Mouse (Mus musculus) thymus, adult 18-20 months (tissue): ENCODE measurements at regions not wholly inside any gene's neighbourhood (a gene's known extent, or its start where the extent isn't known, plus 50 kb on each side); places are given as distances from the start of the nearest gene placed in this dataset.
"Not testable (repeated sequence)": the region's sequence is repeated elsewhere in the genome, so short reads cannot be mapped to it uniquely, and the experiment has no call there.

Experiments used
- DNase-seq, 2 experiments: peaks; one replicate each; pipeline ENCODE4 v3.0.0; 2022; ENCODE audit warnings: mixed read lengths in 2 of 2

DNA sequence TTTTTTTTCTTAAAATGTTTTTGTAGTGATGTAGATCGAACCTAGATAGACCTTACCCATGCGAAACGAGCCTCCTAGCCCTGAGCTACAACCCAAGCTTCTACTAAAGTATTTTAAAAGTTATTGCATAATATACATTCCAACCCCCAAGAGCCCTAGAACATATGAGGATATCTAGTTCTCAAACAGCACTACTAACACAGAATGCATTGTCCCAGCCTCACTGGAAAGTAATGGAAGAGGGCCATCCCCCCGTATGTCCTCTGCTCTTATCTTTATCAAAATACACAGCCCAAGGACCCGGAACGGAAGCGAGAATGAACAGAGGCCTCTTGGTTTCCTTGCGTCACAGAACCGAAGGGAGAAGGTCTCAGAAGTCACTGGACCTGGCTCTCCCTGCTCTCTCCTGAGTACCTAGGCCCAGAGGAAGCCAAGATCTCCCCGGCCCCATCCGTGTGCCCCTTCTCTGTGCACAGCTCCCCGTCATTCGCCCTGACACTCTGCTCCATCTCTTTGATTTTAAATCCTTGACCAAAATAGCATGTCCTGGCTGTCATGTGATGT is 165.0 kb upstream of the Pkdcc start:
- DNase-seq: no peak

DNA sequence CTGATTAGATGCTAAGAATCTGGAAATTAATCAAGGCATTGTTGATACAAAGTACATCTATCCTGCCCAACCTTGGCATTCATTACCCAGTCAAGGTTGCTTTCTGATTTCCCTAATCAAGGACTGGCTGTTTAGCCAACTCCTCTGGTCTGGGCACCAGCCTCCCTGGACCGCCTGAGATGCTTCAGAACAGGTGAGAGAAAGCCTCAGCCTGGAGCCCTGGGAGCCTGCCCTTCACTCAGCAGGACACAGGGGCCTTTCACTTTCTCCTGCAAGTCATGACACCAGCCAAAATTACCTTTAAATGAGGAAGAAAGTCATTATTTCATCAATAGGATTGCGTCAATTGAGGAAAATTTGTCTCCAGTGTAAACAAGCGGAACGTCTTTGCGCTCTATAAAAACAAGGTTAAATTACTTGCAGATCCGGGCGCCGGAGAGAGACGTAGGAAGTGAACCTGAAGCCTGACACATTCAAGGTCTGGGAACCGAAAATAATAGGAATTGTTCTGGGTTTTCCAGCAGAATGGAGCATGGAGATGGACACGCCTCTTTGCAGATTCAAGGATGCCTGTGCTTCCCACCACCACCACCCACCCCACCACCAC is 164.4 kb upstream of the Pkdcc start:
- no peak for DNase-seq

DNA sequence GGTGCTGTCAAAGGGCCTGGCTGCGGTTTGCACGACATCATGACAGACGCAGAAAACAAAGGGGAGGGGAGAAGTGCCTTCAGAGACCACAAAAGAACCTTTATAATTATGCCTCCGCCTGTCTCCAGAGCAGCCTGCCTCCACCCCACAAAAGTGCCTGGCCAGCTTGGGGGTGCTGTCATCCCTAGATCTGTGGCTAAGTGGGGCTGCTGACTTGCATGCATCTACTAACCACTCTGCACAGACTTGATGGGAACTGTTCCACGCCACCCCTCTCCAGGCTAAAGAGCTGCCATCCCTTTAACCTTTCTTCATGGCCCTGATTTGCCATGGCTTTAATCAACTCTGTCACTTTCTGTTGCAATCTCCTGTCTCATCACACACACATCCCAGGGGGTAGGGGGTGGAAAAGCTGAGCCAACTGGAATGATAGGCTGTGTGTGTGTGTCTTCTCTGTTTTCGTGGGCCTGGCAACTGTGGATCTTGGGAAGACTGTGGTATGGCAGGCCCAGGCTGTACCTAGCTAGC is 162.4 kb upstream of the Pkdcc start:
- no peak for DNase-seq

DNA sequence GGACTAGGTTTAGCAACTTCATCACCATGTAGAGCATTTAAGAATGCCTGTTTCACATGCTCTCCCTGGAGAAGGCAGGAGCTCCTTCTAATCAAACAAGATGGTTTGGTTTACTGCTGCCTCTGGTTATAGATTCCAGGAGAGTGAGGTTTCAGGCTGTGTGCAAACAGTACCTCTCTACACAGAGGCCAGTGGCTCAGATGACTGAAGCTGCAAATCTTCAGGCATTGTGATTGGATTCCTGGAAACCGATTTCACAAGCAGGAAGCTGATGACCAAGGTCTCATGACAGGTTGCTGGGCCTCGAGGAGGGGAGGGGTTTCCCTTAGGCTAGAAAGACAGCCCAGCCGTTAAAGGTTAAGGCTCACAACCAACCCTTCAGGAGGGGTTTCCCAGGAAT is 157.3 kb upstream of the Pkdcc start:
- DNase-seq: no peak

DNA sequence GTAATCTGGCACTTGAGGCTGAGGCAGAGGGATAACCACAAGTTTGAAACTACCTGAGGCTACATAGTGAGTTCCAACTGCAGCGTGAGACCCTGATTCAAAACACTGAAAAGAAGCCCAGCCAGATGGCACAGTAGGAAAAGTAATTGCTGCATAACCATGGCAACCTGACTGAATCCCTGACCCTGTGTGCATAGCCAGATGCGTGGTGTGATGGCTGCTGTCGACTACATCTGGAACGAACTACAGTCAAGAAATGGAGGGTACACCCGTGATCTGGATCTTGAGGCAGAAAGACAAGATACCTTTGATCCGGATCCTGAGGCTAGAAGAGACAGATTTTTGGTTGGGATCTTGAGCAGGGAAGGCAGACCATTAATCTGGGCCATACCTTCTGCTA is 153.2 kb upstream of the Pkdcc start:
- no peak for DNase-seq

DNA sequence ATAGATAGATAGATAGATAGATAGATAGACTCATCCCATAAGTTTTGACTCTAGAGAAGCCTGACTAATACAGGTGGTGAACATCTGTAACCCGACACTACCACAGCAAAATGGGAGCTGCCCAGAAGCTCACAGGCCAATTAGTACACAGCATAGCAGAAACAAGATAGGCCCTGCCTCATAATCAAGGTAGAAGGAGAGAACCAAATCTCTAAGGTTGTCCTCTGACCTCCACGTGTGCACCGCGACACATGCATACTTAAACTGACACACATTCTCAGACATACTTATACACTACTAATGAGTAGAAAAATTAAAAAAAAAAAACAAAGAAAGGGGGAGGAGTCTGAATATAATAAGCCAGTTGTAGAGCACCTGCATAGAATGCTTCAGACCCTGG is 151.2 kb upstream of the Pkdcc start:
- no peak for DNase-seq

DNA sequence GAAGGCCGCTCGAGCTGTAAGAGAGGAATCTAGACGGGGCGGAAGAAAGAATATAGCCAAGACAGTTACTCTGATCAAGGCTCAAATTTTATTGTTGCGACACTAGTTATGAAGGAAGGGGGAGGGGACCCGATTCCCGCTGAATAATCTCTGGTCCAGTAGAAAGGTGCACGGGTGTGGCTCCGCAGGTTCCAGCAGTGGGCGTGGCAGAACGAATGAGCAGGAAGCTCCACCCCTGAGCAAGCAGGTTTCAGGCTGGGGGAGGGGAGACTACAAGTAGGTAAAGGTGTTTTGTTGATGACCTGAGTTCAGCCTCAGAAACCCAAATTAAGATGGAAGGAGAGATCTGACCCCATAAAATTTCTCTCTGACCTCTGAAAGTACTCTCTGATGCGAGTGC is 150.7 kb upstream of the Pkdcc start:
- DNase-seq: not testable (repeated sequence)

DNA sequence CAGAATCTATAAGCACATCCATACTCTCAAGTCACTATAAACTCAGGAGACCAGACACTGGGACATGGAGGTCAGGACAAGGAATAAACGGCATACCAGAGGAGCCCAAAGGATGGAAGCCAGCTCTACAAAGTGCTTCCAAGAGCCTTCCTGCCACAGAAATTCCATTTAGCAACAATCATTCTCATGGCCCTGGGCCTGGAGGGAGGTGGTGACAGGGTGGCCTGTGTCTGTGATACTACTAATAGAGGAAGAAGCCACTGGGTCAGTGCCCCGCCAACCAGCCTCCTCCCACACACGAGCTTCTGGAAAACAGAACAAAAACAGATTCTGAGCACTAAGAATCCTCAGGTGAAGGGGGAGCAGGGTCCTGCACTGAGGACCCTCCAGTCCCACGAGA is 145.8 kb upstream of the Pkdcc start:
- no peak for DNase-seq

DNA sequence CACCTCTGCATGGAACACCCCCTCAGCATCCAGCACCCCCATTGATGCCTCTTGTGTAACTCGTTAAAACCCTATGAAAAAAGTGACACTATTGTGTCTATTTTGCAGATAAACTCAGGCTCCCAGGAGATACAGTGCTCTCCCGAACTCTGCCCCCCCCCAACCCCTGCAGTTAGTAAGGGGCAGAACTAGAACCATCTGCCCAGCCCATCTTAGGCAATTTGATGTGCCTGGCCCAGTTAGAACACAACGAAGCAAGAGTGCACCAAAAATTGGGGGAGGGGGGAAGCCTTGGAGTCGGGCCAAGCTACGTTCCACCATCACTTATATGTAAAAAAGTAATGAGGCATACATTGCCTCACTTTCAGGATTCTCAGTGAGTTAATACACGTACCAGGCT is 143.3 kb upstream of the Pkdcc start:
- no peak for DNase-seq

DNA sequence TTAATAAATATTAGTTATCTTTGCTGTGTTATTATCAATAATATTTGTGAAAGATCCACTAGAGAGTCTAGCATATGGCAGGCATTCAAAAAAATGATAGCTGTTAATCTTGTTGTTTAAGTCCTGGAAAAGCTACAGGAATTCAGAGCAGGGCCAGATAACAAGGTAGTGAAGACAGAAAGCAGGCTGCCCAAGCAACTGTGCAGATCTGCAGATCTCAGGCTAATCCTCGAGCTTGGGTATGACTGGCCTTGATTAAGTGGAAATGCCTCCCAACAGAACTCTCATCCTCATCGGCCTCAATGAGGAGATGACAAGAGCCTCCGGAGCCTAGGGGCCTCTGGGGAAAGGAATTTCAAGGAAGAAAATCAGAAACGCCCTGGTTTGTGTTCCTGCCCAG is 142.9 kb upstream of the Pkdcc start:
- DNase-seq: no peak

DNA sequence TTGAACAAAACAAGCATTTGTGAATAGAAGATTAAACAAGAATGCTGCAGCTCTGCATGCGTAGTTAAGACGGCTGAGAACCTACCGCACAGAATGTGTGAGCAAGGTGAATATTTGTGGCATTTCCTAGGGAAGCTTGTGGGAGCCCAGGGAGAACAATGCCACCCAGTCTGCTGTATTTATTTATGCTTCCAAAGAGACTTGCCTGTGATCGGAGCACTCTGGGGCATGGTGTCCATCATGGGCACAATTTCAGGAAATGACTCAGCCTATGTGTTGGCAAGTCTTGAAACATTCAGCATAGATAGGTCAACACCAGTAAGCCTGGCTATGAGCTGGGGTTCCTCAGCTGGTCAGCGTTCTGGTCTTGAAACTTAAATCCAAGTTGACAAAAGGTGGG is 140.2 kb upstream of the Pkdcc start:
- DNase-seq: no peak

DNA sequence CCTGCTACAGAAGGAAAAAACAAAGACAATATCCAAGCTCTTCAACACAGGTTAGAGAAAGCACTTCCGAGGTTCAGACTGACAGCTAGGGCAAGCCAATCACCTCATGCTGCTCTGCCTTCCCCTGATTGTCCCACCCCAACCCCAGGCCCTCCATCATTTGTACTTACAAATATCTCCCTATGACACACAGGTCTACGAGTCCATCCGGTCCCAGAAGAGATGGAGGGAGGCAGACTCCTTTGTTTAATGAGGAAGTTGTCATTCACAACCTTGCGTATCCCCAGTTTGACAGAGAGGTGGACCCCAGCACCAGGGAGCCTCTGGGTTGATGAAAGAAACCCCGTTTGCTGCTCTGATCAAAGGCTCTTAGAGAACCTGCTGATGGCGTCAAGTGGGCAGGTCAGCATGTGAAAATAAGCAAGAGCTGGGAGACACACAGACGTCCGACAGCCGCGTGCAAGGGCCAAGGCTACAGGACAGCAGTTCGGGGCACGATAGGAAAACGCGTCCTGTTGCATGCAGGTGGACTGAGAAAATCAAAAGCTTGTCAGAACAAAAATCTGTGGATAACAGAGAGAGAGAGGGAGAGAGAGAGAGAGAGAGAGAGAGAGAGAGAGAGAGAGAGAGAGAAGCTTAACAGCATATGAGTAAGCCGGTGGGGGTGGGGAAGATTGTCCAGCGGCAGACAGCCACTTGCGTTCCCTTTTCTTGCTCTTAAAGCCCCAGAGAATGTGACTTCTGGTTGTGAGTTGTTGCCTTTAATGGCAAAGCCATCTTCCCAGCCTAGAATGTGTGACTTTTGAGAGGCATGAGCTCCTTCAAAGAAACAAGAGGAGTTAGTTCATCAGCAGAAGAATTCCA is 137.1 kb upstream of the Pkdcc start:
- DNase-seq: no peak

DNA sequence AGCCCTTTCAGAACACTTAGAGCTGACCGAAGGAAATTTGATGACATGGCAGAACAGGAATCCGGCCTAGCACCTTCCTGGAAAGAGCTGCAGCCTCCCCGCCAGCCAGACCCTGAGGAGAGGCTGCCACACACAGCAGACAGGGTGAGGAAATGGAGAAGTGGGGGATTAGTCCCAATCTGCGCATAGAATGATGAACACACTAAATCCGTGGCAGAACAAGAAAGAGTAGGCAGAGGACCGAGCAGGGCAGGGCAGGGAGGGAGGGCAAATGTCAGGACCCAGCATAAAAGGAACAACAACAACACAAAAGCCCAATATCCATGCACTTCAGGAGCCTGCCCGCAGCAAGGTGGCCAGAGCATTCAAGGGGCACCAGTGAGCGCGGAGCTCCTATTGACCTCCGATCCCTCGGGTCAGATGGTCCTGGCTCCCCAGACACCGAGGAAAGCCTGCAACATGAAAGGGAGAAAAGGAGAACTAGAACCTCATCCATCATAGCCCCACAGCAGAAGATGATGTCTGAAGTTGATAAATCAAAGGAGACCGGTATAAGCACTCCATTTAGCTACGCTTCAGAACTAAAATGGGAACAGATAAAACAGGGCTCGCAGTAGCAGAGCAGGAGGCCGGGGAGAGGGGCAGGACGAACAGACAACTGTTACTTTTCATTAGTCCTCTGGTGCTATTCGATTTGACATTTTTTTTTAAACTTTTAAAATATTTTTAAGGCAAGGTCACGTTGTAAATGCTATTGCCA is 136.3 kb upstream of the Pkdcc start:
- DNase-seq: no peak

DNA sequence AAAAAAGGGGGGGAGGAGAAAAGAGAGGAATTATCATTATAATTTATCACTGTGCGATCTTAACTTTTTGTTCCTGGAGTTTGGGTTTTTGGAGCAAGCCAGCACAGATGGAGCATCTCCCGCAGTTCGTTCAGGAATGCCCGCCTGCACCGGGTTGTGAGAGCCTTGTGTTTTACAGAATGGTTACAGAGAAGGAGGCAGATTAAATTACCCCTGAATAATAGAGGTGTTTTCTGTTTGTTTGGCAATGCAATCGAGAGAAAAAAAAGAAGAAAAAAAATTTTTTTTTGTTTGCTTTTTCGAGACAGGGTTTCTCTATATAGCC is 135.8 kb upstream of the Pkdcc start:
- DNase-seq: no peak

DNA sequence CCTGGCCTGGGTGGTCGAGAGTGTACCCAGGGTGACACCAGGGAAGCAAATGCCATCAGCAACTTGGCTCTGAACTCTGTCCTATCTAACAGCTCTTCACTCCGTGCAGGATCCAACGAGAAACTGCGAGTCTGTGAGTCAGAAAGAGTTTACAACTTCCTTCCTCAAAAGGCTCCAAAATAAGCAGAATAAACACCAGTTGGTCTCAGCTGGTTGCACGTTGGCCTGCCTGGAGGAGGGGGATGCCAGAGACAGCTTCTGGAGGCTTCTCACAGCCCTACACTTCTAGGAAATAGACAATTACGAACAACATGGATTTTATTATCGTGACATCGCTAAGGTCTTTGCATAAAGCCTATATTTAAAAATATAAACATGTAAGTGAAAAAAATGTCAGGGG is 133.4 kb upstream of the Pkdcc start:
- DNase-seq: no peak

DNA sequence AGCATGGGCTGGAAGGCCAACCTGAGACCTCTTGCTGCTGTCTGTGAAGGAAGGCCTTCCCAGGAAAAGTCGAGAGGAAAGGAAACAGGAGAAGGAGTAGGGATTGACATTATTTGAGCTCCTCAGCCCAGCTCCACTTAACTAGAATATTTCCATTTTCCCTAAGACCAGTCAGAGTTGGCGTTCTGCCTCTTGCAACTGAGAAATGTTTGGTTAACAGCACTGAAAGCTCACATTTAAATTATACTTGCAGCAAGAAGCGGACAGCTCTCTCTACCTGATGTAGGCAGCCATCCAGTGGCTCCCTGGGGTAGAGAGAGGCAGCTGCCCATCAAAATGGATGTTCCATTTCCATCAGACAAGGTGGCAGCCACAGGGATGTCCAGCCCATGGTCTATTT is 131.6 kb upstream of the Pkdcc start:
- no peak for DNase-seq

DNA sequence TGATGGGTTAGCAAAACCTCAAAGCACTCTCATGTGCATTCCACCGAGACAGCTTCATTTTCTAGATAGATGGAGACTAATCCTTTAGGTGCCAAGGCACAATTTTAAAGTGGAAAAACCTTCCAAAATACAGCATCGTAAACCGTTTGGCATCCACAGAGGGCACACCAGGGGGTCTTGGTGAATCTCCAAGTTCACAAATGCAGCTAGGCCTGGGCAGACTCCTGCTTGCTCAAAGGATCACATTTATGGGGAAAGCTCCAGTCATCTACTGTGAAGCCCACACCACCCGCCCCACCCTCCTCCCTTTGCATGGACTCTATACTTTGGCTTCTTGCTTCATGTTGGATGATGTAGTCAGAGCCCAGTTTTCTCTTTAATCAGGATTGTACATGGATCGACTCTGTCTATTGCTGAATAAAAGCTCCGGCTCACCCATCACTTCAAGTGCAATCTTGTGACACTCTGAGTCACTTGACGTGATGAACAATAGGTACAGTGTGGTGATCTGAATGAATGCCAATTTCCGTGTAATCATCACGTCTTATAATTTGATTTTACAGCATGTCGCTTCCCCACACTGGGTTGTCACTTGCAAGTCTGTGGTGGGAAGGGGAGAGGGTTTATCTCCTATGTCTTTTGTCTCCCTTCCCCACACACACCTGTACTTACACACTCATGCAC is 129.2 kb upstream of the Pkdcc start:
- no peak for DNase-seq

DNA sequence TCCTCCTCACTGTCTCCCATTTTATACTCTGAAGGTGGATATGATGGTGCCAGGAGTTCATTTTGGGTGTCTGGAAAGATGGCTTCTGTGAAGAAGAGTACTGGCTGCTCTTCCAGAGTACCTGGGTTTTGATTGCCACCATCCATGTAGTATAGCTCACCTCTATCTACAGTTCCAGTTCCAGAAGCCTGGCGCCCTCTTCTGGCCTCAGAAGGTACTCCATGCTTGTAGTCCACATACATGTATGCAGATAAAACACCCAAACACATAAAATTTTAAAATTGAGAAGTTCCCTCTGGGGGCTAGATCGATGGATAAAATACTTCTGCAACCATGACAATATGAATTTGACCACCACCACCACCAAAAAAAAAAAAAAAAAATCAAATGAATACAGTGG is 128.4 kb upstream of the Pkdcc start:
- DNase-seq: no peak

DNA sequence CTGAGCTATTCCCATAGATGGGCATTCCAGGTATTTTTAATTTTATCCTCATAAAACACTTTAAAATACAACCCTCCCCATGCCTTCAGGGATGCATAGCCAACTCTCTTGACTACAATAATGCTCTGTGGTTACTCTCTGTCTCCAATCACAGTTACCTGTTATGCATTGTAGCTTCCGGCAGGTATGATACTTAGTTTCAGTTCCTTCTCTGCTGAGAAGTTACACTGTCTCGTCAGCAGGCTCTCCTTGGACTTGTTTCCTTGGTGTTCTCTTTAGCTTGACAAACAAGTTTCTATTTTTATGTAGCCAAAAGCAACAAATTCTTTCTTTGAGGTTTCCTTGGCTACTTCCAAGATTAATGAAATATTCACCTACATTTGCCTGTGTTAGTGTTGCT is 126.6 kb upstream of the Pkdcc start:
- no peak for DNase-seq

DNA sequence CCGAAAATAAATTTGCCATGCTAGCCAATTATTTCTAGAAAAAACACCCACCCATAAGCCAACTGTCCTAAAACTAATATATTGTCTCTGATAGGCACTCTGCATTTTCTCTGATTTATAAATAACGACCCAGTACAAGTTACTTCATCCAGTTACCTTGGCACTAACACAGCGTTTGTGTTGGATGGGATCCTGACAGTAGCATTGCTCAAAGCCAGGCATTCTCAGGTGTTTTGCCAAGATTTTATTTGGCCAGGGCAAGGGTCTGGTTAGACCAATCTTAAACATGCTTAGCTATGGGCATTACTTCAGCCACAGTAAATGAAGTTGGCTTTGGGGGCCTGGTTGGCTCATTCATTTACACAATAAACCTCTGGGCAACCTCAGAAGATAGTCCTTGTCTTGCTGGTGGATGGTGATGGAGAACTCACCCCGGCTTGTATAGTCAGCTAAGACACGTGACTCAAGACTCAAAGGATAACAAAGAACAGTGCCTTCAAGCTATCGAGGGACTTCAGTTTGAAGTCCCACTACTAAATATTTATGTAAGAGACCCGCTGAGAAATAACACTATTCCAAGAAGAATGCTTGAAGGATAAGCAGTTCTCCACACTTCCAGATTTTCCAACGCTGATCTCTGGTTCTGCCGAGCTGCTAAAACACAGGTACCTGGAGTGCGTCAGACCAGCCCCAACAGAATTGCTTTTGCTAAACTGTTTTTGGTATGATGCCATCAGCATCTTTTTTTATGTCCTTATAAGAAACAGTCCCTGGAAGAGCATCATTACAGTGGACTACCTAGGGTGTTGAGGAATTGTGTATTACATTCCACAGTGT is 125.0 kb upstream of the Pkdcc start:
- no peak for DNase-seq

DNA sequence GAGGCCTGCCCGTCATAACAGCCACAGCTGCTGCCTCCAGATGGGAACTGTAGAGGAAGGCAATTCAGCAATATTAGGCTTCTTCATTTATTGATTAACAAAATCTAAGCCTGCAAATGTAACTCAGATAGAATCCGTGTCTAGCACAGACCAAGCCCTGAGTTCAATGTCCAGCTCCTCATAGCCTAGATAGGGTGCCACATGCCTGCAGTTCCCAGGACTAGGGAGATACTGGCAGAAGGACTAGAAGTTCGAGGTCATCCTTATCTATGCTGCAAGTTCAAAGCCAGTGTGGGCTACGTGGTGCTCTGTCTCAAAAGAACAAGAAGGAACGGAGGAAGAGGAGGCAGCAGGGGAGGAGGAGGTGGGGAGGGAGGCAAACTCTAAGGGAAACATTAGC is 121.2 kb upstream of the Pkdcc start:
- DNase-seq: no peak

DNA sequence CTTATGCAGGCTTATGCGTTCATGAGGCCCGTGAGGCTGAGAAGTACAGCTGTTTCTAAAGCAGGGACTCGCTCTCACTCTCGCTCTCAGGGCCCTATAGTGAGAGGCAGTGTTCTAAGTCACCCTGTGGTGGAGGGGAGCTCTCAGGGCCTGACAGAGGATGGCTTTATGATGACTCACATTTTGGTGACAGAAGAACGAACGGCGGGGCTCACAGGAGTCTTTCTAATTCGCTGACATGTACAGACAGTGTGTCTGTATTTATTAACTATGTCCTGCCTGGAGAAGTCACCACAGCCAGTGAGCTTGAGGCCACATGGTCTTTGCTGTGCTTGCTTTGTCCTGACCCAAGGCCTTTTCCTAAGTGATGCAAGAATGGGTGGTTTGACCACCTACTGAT is 118.6 kb upstream of the Pkdcc start:
- DNase-seq: no peak
